Mouse (Mus musculus) stomach, embryonic 15.5 days (tissue): ENCODE data around the gene Dazap1. TPM values are rescaled to one million over a fixed set of nuclear protein-coding genes. Genes with fewer than 3 reads are reported as not detected.
"Not testable (repeated sequence)": the region's sequence is repeated elsewhere in the genome, so short reads cannot be mapped to it uniquely, and the experiment has no call there.

Experiments
- ATAC-seq: fragments of 200-750 bp; cut with Nextera tagmentation; 2 replicates; pipeline ENCODE4 v1.8.0; 2017; ENCODE audit warnings: low read depth, moderate number of reproducible peaks, moderate TSS enrichment; ENCODE audit not compliant: insufficient read depth, low FRiP score
- H3K27ac ChIP-seq: fragments of 300-500 bp; sonication (generic); 2 replicates; pipeline ENCODE4 v1.5.1; 2015; ENCODE audit warnings: mild to moderate bottlenecking, inconsistent platforms
- H3K27me3 ChIP-seq: fragments of 300-500 bp; sonication (generic); replicated peaks from 2 replicates; pipeline ENCODE4 v1.6.1; 2015; ENCODE audit warnings: inconsistent platforms
- H3K36me3 ChIP-seq: fragments of 300-500 bp; sonication (generic); 2 replicates; pipeline ENCODE4 v1.6.1; 2015; ENCODE audit warnings: inconsistent platforms
- H3K4me1 ChIP-seq: fragments of 300-500 bp; sonication (generic); 2 replicates; pipeline ENCODE4 v1.6.1; 2015; ENCODE audit warnings: inconsistent platforms
- H3K4me2 ChIP-seq: fragments of 300-500 bp; sonication (generic); 2 replicates; pipeline ENCODE4 v1.6.1; 2015; ENCODE audit warnings: mild to moderate bottlenecking, inconsistent platforms
- H3K4me3 ChIP-seq: fragments of 300-500 bp; sonication (generic); replicated peaks from 2 replicates; pipeline ENCODE4 v1.5.1; 2015; ENCODE audit warnings: inconsistent platforms
- H3K9ac ChIP-seq: fragments of 300-500 bp; sonication (generic); 2 replicates; pipeline ENCODE4 v1.6.1; 2015; ENCODE audit warnings: inconsistent platforms
- H3K9me3 ChIP-seq: fragments of 300-500 bp; sonication (generic); 2 replicates; pipeline ENCODE4 v1.6.1; 2016; ENCODE audit warnings: inconsistent platforms
- WGBS: fragments of 180-500 bp; shearing (Covaris S2); methylation state at CpG from one replicate; pipeline ENCODE4 v1.1.7; 2015; 5-methylcytosine and 5-hydroxymethylcytosine counted together
- polyA plus RNA-seq: library from polyadenylated mRNA; unstranded; fragments of >200 nt; fragmentation: Nextera tagmentation; extraction: Ambion mirVana; gene quantifications from 2 replicates; pipeline ENCODE4 v1.2.1, GENCODE M21; 2015

The Dazap1 gene
- polyA plus RNA-seq, result 62.4 and 66.4 TPM in 2 replicates

DNA sequence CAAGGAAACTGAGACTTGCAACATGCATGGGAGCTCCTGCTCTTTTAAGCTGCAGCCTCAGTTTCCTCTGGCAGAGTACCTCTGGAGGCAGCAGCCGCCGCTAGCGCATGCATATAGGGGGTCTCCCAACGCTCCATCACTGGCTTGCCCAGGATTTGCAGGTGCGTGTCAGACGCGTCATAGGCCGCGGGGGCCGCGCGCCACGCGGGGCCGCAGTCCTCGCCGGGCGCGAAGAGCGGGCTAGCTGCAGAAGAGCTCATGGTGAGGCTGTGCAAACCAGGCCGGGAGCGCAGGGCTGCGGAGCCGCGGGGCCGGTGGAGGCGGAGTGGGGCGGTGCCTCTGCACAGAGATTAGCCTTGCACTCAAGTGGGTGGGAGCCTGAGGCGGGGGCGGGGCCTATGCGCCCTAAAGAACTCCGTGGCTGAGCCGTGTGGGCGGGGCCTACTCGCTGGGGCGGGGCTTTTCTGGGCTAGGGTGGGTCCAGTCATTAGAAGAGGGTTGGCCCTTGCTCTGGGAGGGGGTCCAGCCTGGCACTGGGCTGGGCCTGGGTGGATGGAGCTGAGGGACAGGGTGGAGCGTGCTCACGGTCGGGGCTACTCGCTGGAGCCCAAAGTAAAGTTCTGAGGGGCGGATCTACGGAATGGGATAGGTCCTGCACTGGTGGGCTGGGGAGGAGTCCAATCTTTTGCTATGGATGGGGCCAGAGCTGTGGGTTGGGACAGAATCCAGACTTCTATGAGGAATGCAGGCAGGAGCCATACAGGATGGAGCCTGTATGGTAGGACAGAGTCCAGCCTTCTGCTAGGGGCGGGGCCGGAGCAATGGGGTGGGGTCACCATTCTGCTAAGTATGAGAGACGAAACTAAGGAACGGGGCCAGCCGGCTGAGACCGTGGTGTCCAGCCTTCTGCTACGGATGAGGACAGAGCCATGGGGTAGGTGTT, at the start of gene Dazap1, which contains the start of gene Gamt:
Dazap1 (plus strand) TSS at position 845 of the 943 bp plus-strand sequence.
Gamt (minus strand) TSS at position 371 of the 943 bp plus-strand sequence.
- peaks cover 25% of the 10 kb centered on the region for H3K4me1 ChIP-seq
- ATAC-seq, result peak; percentile 89
- peaks cover 16% of the 10 kb centered on the region for H3K36me3 ChIP-seq
- H3K4me2 ChIP-seq, result peak within 1 kb of the TSS; percentile 97
- no peaks in the 10 kb centered on the region for H3K27me3 ChIP-seq
- peak within 1 kb of the TSS; percentile 59 for H3K4me3 ChIP-seq
- peak within 1 kb of the TSS; percentile 47 for H3K9ac ChIP-seq
- H3K9me3 ChIP-seq, result no peaks in the 10 kb centered on the region
- peak within 1 kb of the TSS; percentile 97 for H3K27ac ChIP-seq
- under 1% methylated on average over 49 of the region's 49 CpGs for WGBS

DNA sequence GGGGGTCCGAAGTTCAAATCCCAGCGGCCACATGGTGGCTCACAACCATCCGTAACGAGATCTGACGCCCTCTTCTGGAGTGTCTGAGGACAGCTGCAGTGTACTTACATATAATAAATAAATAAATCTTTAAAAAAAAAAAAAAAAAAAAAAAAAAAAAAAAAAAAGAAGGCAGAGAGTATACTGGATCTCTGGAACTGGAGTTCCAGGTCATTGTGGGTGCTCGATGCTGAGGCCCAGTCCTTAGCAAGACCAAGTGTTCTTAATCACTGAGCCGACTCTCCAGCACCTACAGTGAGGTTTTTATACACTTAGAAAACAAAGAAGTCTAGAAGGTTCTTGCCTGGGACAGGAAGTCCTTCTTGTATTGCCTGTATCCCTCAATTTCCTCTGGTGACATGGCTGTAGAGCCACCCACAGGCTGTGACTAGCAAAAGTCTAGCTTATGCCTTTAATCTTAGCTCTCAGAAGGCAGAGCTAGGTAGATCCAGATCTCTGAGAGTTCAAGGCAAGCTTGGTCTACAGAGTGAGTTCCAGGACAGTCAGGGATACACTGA, 49.7 kb upstream of the Dazap1 start:
- not testable (repeated sequence) for H3K9me3 ChIP-seq

DNA sequence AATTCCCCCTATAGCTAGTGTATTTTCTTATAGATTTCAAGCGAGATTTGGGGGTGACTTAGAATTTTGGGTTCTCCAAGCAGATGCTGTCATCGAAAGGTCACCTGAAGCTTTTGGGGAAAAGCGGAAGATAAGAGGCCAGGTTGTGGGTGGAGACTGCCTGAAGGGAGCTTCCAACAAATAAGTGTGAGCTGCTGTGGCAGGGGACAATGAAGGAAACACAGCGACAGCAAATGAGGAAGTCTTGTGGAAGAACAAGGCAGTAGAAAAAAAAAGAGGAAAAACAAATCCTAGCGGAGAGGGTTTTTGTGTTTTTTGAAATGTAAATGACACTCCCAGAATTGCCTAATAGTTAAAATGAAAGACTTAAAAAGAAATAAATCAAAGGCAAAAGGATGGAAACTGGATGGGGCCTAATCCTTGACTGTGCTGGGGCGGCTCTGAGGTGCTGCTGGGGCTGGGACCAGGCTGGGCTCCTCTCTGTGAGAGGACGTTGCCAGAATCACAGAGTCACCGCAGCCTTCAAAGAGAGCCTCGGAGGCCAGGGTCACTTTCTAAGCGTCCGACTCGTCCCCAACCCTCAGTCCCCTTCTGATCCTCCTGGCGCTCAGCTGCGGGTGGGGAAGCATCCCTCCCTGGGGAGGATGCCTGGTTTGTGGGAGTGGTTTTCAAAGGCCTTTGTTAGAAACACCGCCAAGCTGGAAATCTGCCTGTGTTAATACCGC, 46.1 kb upstream of the Dazap1 start:
- Histone ChIP-seq H3K9me3 (no peaks in the 10 kb centered on the region), H3K27me3 (no peaks in the 10 kb centered on the region), H3K4me1 (0 out of 2 replicates have a peak, but pooled peaks cover 3% of the 10 kb centered on the region), H3K36me3 (no peaks in the 10 kb centered on the region), H3K27ac (0 out of 2 replicates have a peak overlapping the region, but pooled peaks have one; percentile 11), H3K9ac (no peak overlapping the region), H3K4me3 (no peak overlapping the region), H3K4me2 (no peak overlapping the region)
- WGBS, result 28% methylated on average over 16 of the region's 16 CpGs
- ATAC-seq, result no peak

More for the DNA sequence above, 49.7 kb upstream of the Dazap1 start:
- H3K27ac ChIP-seq, H3K9ac ChIP-seq, ATAC-seq, H3K36me3 ChIP-seq, H3K4me3 ChIP-seq, H3K4me1 ChIP-seq, H3K4me2 ChIP-seq, H3K27me3 ChIP-seq: not testable (repeated sequence)
- 65% methylated on average over 7 of the region's 7 CpGs for WGBS

DNA sequence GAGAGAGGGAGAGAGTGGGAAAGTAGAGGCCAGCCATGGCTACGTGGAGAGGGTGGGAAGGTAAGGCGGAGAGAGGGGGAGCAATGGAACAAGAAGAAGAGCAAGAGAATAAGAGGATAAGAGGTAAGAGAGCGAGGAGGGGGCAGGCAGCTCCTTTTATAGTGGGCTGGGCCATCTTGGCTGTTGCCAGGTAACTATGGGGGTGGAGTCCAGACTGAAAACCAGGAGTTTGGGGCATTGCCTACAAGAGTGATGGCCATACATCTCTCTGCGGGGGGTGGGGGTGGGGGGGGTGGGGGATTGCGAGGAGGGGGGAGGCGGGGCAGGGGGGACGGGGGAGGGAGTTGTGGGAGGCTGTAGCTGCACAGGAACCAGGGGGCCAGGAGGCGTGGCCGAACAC, 40.6 kb upstream of the Dazap1 start:
- H3K4me1 ChIP-seq, result peaks cover 1% of the 10 kb centered on the region; the same call in 1 of the 2 replicates

DNA sequence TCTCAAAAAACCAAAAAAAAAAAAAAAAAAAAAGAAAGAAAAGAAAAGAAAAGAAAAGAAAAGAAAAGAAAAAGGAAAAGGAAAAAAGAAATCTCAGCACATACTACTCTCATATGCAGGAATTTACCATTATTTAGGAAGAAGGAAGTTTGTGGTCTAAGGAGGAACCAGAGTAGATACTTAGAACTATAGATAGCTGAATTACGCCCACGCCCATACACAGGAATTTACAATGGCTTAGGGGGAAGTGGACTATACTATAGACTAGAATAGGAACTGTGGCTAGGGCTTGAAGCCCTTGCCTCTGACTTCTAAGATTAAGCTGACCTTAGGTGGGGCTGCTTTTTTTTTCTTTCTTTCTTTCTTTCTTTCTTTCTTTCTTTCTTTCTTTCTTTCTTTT, 38.1 kb upstream of the Dazap1 start:
- not testable (repeated sequence) for H3K36me3 ChIP-seq, ATAC-seq, H3K27me3 ChIP-seq, H3K4me2 ChIP-seq, H3K27ac ChIP-seq, H3K9me3 ChIP-seq, H3K9ac ChIP-seq, H3K4me3 ChIP-seq
- peaks cover 16% of the 10 kb centered on the region for H3K4me1 ChIP-seq
- WGBS, result 90% methylated on average over 2 of the region's 2 CpGs

More for the DNA sequence above, 40.6 kb upstream of the Dazap1 start:
- Histone ChIP-seq H3K27me3 (no peaks in the 10 kb centered on the region), H3K9me3 (no peaks in the 10 kb centered on the region), H3K4me2 (no peak overlapping the region), H3K27ac (no peak overlapping the region), H3K36me3 (no peaks in the 10 kb centered on the region), H3K4me3 (no peak overlapping the region), H3K9ac (no peak overlapping the region)
- ATAC-seq, result no peak
- 44% methylated on average over 5 of the region's 9 CpGs for WGBS

DNA sequence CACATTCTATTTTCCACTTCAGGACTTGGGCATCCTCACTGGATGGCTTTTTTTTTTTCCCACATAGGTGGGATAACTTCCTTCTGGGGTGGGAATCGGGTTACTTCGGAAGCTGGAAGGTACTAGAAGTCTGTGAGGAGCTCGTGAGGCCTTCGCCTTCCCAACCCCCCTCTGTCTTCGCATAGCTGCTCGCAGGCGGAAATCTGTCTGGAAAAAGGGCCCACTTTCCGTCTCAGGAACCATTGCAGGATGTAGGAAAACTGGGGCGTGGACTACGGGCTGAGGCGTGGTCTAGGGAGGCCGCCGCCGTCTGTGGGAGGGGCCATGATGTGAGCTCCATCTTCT, 35.2 kb upstream of the Dazap1 start:
- Histone ChIP-seq H3K9me3 (no peaks in the 10 kb centered on the region), H3K27ac (peak overlapping the region; percentile 87), H3K27me3 (no peaks in the 10 kb centered on the region), H3K4me3 (peak overlapping the region; percentile 92), H3K4me2 (peak overlapping the region; percentile 55), H3K4me1 (peaks cover 26% of the 10 kb centered on the region), H3K36me3 (peaks cover 16% of the 10 kb centered on the region), H3K9ac (peak overlapping the region; percentile 26; the same call in 1 of the 2 replicates)
- ATAC-seq, result no peak
- under 1% methylated on average over 14 of the region's 14 CpGs for WGBS

DNA sequence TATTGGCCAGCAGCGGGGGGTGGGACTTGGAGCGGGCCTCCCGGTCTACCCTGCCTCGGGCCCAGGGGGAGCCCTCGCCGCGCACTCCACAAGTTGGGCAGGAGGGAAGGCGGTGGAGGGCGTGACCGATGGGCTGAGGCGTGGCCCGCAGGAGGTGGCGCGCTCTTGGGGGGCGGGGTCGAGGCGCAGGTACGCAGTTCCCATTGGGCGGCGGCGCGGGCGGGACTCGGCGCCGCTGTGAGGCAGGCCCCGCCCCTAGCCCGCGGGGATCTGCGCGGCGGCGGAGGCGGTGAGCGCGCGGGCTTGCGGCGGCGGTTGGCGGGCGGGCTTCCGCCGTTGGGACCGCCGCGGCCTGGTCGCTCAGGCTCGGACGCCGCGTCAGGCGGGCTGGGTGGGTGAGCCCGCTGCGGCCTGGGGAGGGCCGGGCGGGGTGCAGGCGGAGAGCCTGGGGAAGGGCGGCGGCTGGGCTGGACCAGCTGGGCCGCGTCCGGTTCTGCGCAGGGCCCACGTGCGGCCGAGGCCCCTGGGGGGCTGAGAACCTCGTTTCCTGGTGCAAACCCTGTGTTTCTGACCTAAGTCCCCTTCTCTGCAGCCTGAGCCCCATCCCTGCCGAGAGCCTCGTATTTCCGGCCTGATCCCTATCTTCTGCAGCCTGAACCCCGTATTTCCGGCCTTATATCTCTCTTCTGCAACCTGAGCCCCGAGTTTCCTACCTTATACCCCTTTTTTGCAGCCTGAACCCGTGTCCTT, 34.7 kb upstream of the Dazap1 start, which contains the start of gene Mum1:
Mum1 (plus strand) TSS at position 19 of the 750 bp plus-strand sequence.
- peak; percentile 99 for ATAC-seq
- H3K4me2 ChIP-seq, result peak within 1 kb of the TSS; percentile 80
- H3K4me3 ChIP-seq, result peak within 1 kb of the TSS; percentile 92
- no peaks in the 10 kb centered on the region for H3K27me3 ChIP-seq
- peak within 1 kb of the TSS; percentile 80 for H3K9ac ChIP-seq
- H3K27ac ChIP-seq, result peak within 1 kb of the TSS; percentile 94
- H3K36me3 ChIP-seq, result peaks cover 19% of the 10 kb centered on the region
- no peaks in the 10 kb centered on the region for H3K9me3 ChIP-seq
- under 1% methylated on average over 65 of the region's 75 CpGs for WGBS
- peaks cover 26% of the 10 kb centered on the region for H3K4me1 ChIP-seq

DNA sequence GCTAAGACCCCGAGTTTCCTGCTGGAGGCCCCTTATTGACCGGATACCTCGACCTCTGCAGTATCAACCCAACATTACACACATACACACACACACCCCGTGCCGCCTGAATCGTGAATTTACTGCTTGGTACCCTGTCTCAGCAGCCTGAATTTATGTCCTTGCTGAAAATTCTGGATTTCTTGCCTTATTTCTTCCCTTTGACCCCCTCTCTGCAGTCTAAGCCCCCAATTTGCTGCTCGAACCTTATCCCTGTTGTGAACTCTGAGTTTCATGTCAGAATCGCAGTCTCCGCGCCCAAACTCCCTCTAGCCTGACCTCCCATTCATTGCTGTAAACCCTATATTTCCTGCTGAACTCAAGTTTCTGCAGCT, 34.1 kb upstream of the Dazap1 start:
- H3K27me3 ChIP-seq, result no peaks in the 10 kb centered on the region
- H3K36me3 ChIP-seq, result peaks cover 24% of the 10 kb centered on the region
- H3K4me3 ChIP-seq, result peak overlapping the region; percentile 92
- H3K27ac ChIP-seq, result peak overlapping the region; percentile 94
- peak overlapping the region; percentile 80 for H3K9ac ChIP-seq
- ATAC-seq, result no peak
- WGBS, result 3% methylated on average over 10 of the region's 10 CpGs
- peak overlapping the region; percentile 80 for H3K4me2 ChIP-seq
- H3K4me1 ChIP-seq, result peaks cover 26% of the 10 kb centered on the region
- H3K9me3 ChIP-seq, result no peaks in the 10 kb centered on the region

DNA sequence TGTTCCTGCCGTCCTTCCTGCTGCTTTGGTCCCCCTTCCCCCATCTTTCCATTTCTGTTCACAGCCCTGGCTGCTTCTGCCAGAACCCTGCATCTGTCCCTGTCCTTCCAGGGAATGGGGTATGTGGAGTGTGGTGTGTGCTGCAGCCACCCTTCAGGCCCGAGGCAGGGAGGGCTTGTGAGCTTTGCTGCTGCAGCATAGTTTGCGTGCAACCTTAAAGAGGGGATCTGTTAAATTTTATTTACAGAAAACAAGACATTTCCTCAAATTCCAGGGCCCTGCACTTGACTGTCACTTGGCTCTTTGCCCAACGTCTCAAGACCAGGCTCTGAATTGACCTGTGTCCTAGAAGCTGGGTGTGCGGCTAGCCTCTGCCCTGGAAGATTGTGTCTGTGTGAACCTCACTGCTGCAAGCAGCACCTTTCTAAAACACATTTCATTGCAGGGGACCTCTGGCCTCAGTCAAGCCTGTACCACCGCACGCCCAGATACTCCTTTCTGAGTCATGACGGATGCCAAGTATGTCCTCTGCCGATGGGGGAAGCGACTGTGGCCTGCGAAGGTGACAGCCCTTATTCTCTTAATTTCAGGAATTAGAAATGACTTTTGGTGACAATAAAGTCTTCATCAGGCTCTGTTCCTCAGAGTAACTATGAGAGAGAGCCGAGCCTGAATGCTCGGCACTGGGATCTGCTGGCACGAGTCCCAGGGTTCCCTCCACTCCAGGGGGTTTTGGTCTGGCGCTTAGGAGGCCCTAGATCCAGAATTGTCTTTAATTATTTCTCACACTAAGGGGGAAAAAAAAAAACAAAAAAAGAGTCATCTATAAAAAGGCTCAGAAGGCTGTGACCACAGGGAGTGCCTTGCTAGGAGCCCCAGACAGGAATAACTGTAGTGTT, 33.2 kb upstream of the Dazap1 start:
- Histone ChIP-seq H3K27ac (peak overlapping the region; percentile 94; the same call in 1 of the 2 replicates), H3K27me3 (no peaks in the 10 kb centered on the region)

DNA sequence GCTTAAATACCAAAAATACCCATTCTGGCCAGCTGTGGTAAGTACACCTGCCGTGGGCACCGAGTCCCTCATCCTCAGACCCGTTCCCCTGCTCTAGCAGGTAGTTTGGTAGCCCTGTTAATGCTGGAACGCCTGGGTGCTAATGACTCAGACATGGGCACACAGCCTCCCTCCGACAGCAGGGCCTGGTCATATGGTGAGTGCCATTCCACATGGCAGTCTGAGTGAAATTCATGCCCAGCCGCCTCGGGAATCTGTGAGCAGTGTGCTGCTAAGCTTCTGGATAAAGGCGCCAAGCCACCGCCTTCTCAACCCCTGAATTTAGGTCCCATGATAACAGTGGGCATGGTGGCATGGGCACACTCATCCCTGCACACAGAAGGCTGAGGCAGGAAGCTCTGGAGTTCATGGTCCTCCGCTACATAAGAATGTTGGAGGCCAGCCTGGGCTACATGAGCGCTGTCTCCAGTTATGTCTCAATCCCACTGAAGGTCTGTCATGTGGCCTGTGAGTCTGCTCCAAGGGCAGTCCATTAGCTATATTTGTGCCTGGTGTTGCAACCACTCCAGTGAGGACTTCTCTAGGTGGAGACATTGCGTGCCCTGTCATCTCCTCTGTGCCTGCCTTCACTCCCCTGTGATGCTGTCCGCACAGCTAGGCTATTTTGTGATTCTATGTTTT, 25.0 kb upstream of the Dazap1 start:
- 94% methylated on average over 13 of the region's 13 CpGs for WGBS
- ATAC-seq, result no peak
- Histone ChIP-seq H3K9me3 (no peaks in the 10 kb centered on the region), H3K9ac (no peak overlapping the region), H3K36me3 (peaks cover 94% of the 10 kb centered on the region), H3K27me3 (no peaks in the 10 kb centered on the region), H3K27ac (no peak overlapping the region), H3K4me2 (no peak overlapping the region), H3K4me3 (no peak overlapping the region), H3K4me1 (0 out of 2 replicates have a peak, but pooled peaks cover 5% of the 10 kb centered on the region)

More for the DNA sequence above, 33.2 kb upstream of the Dazap1 start:
- H3K4me1 ChIP-seq, result peaks cover 30% of the 10 kb centered on the region
- H3K4me2 ChIP-seq, result peak overlapping the region; percentile 80
- H3K9me3 ChIP-seq, result no peaks in the 10 kb centered on the region
- H3K4me3 ChIP-seq, result peak overlapping the region; percentile 92
- WGBS, result 42% methylated on average over 15 of the region's 15 CpGs
- peaks cover 34% of the 10 kb centered on the region for H3K36me3 ChIP-seq
- no peak for ATAC-seq
- 0 out of 2 replicates have a peak overlapping the region, but pooled peaks have one; percentile 80 for H3K9ac ChIP-seq
